Mouse (Mus musculus): Measurements from ENCODE around the gene Pdlim7.

Pdlim7 gene

DNA sequence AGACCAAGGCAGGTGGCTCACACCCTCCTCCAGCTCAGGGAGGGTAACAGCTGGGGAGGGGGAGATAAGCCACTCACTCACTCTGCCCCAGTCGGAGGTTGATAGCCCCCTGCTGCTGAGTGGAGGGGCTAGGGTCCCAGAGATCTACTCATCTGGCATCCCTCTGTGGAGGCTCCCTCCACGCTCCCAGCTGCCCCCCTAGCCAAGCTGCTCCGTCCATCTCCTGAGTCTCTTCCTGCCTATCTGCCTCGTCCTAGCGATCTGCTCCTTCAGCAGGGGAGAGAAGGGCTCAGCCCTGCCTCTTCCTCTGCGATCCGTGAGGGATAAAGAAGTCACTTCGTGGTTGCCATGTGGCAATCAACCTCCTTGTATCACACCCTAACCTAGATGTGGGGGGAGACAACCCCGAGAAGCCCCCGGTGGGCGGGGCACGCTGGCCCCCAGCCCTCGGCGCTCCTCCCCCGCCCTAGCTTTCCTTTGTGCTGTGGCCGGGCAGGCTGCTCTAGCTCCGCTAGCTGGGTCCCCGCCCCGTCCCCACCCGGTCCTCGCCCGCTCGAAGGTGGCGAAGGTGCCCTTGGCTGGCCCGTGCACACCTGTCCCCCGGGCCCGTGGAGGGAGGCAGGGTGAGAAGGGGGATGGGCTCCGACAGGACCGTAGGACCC lies 26.4 kb downstream of the Pdlim7 start:
- DNase-seq (ENCODE audit: extremely low read depth, low read depth) = no peak

DNA sequence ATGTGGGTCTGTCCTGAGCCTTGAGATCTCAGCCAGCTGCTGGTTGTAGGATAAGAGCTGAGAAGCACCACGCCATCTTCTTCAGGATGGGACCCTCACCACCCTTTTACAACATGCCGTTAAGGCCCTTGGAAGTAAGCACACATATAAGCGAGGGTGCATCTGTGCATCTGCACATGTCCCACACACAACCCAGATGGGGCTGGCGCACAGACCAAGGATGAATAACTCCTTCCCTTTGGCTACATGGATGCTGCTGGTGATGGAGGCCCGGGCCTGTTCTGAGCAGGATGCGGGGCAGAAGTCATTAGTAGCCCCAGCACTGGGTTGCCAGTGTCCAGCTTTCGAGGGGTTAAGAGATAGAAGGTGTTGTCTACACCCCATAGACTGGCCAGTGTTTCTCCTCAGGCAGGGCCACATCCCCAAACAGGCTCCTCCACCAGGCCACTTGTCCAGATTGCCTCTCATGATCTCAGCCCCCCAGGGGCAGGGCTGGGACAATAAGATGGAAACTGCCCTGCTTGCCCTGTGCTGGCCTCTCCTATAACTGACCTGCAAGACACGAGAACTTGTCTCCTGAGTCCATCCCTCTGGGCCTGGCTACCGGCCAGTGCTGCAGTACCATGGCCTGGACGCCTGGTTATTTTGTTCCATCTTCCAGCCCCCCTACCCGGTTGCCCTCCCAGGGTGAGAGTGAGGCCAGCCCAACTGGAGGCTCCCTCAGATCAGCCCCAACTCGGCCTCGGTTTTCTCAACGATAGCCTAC lies 27.3 kb downstream of the Pdlim7 start:
- DNase-seq (ENCODE audit: extremely low read depth, low read depth) = no peak

DNA sequence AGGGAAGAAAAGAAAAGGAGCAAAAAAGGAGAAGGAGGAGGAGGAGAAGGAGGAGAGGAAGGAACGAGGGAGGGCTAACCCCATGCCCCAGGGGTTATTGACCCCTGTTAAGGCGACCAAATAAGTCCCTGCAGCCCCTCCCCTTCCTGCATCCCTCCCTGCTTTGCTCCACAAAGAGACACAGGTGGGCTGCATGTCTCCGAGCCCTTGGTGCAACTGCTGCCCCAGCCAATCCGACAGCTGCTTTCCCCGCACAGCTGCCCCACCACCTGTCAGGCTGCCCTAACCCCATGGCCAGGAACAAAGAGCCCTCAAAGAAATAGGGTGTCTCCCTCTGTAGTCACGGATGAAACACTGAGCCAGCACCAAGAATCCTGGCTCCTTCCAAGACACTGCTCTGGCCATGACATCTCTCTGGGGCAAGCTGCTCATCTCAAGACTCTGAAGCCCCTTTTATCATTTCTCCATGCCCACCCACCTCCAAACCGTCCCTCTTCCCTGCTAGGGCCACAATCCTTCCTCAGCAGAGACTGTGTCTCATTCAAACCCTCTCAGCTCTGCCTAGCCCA lies 28.9 kb downstream of the Pdlim7 start:
- no peak for DNase-seq (ENCODE audit: extremely low read depth, low read depth)

DNA sequence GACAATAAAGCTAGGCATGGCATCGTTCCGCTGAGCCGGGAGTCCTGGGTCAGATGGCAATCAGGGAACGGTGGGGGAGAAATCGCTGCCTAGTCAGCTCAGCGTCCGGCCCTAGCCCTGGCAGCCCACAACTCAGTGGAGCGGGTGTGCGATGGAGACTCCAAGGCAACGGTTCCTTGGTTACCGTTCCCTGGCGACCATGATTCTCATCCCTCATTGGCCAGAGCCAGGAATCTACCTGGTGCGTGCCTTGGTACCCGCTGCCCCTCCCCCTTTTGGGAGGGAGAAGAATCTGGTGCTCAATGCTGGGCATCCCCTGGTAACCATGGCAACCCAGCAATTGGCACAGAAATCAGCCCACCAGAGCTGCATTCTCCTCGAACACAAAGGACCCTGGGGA lies 29.9 kb downstream of the Pdlim7 start:
- DNase-seq (ENCODE audit: extremely low read depth, low read depth) = no peak

DNA sequence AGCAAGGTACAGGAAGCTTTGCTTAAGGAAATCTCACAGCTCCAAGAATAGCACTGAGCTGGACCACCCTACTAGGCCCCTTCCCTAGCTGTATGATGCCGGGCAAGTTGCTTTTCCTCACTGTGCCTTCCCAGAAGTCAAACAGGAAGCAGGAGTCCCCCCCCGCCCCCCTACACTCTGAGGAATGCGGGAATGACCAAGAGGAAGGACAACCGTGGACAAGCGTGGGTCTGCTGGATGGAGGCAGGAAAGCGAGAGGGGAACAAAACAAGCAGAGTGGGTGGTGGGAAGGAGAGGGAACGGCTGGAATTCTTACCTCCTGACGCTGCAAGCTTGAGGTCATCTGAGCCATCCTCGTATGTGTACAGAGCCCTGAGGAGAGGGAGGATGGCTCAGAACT lies 30.4 kb downstream of the Pdlim7 start:
- no peak for DNase-seq (ENCODE audit: extremely low read depth, low read depth)

DNA sequence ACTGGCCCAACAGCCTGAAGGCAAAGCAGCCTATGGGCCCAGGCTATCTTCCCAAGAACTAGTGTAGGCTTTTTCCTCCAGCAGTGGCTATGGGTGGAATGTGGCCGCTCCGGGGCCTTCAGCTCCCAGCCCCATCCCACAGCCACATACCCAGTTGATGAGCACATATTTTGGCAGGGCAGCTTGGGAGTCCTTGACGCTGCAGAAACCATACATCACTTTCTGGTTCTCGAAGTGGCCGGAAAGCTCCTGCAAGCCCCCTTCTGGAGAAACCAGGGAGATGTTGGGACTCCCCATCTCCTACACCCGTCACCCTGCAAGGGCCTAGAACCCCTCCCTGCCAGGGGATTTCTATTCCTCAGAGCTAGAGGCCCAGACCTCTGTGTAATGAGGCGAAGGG lies 30.9 kb downstream of the Pdlim7 start:
- DNase-seq (ENCODE audit: extremely low read depth, low read depth) = no peak

DNA sequence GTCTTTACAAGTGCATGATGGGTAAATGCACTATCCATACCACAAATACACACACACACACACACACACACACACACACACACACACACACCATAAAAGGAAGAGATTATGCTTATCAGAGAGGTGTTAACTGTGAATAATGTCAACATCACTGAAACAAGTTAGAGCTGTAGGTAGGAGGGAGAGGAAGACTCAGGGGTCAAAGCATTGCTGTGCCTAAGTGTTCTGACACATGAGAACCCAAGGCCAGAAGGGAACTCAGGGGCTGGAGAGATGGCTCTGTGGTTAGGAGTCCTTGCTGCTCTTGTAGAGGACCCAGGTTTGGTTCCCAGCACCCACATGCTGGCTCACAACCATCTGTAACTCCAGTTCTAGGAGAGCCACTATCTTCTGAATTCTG lies 33.5 kb downstream of the Pdlim7 start:
- no peak for DNase-seq (ENCODE audit: extremely low read depth, low read depth)

DNA sequence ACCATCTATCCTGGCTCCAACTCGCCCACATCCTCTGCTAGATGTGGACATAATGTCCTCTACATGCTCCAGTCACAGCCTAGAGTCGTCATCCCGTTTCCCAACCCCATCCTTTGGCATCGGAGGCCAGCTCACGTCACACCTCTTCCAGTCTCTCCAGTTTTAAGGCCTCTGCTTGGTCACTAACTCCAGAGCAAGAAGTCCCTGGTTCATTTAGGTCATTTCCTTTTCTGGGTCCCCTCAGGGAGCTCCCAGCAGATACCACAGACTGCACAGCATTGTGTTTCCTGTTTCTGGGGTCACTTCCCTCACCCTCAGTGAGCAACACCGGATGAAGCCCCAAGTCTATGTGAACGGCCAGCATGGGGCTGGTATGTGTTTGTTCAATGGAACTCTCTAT lies 34.5 kb downstream of the Pdlim7 start:
- DNase-seq (ENCODE audit: extremely low read depth, low read depth) = no peak

DNA sequence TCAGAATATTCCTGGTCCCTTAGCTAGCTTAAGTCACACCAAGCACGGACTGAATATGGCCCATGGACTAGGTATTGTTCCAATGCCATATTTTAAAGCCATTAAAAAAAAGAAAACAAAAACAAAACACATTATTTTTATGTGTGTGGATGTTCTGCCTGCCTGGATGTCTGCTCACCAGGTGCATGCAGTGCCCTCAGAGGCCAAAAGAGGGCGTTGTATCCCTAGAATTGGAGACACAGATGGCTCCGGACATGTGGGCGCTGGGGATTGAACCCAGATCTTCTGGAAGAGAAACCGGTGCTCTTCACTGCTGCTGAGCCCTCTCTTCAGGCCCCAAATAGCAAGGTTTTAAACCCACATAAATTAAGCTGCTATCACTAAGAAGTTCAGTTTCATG lies 35.4 kb downstream of the Pdlim7 start:
- DNase-seq (ENCODE audit: extremely low read depth, low read depth) = no peak

DNA sequence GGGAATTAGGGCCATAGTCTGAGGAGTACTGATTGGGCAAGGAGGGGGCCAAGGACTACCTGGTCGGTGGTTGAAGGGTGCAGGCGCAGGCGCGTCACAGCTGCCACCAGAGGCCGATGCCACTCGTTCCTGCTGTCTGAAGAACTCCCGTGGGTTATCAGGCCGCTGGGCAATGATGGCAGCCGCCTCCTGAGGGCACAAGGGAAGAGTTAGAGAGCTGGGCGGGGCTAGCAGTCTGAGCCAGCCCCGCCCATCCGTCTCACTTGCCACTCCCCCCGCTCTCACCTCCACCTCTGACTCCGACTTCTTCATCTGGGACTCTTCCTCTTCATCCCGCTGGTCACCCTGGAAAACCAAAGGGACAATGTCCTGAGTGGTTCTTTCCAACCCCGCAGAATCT lies 36.0 kb downstream of the Pdlim7 start:
- DNase-seq (ENCODE audit: extremely low read depth, low read depth) = no peak

DNA sequence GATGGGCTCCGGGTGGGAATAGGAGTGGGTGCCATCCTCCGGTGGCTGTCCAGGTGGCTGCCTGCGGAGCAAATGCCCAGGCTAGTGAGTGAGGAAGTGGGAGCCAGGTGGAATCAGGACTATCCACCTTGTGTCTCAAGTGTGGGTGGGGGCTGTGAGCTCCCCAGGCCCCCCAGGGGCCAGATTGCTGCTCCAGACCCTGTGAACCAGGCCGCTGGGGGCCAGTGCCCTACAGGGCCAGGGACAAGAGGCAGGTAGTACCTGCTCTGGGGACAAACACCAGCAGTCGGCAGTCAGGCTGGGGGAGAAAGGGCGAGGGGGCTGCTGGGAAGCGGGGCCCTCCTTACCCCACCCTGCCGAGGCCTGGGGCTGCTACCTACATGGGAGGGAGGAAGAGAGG lies 37.2 kb downstream of the Pdlim7 start:
- no peak for DNase-seq (ENCODE audit: extremely low read depth, low read depth)

DNA sequence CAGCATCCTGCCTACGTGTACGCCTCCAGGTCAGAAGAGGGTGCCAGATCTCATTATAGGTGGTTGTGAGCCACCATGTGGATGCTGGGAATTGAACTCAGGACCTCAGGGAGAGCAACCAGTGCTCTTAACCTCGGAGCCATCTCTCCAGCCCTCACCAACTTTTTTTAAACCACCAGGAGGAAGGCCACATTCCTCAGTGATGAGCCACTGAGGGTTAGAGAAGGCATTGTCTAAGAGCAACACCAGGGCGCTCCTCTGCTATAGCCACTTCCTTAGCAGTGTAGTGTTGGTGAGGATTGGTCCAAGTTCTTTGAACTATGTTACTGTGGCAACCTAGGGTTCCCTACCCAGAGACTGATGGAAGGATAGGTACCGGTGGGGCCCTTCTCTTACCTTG lies 37.7 kb downstream of the Pdlim7 start:
- no peak for DNase-seq (ENCODE audit: extremely low read depth, low read depth)

DNA sequence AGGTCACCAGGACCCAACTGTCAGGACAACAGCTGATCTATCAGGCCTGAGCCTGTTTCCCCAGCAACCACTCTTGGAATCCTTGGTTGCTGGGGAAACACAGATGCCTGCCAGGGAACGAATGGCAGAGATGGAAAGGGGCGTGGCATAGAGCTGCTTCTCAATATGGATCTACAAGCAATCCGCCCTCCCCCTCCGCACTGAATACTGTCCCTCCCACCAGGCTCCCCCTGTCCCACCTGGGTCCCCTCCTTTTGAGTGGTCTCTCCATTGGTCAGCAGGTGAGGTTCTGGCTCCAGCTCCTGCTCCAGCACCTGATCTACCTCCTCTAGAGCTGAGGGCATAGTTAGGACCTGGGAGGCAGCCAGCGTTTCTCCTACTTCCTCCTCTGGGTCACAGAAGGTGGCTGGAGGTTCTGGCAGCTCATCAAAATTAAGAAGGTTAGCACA lies 38.8 kb downstream of the Pdlim7 start:
- DNase-seq (ENCODE audit: extremely low read depth, low read depth) = peak; percentile 63

DNA sequence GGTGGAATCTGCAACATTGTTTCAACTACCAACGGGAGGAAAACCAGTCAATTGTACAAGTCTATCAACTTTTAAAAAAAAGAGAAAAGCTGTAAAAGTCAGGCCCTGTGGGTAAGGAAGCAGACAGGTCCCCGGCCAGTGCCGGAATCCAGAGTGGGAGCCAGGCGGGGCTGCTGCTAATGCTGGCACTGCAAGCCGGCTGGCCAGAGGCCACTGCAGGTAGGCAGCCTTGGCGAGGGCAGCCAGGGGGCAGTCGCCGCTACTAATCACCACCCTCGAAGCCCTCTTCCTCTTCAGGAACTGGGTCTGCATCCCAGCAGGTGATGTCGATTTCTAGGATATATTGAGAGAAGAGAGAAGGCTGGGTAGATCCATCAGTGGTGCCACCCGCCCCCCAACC lies 39.5 kb downstream of the Pdlim7 start:
- no peak for DNase-seq (ENCODE audit: extremely low read depth, low read depth)

DNA sequence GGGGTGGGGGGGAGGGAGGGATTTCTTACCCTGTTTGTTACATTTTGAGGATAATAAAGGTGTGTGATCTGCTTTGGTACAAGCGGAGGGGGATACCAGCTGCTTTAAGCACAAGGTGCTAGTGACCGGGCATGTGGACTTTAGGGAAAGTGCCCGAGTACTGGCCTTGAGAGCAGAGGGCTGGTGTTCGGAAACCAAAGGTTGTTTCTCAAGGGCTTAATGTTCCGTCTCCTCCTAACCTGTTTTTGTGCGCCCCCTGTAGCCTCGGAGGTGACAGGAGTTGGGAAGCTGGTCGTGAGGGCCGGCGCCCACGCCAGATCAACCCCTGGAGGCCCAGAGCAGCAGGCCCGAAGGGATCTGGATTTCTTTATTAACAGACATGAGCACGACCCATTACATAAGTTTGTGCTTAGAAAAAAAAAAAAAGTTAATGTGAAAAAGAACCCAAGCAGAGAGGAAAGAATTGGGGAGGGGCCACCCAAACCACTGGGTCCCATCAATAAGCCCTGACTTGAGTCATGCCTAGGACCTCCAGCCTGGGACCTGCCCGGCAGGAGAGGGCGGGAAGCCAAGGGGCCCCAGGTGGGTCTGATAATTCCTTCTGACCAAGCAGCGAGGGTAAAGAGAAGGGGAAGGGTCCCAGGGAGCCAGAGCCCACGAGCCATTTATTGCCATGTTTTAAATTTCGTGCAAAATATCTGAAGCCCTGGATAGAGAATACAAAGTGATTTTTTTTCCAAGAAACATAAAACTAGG lies 40.2 kb downstream of the Pdlim7 start:
- no peak for DNase-seq (ENCODE audit: extremely low read depth, low read depth)

DNA sequence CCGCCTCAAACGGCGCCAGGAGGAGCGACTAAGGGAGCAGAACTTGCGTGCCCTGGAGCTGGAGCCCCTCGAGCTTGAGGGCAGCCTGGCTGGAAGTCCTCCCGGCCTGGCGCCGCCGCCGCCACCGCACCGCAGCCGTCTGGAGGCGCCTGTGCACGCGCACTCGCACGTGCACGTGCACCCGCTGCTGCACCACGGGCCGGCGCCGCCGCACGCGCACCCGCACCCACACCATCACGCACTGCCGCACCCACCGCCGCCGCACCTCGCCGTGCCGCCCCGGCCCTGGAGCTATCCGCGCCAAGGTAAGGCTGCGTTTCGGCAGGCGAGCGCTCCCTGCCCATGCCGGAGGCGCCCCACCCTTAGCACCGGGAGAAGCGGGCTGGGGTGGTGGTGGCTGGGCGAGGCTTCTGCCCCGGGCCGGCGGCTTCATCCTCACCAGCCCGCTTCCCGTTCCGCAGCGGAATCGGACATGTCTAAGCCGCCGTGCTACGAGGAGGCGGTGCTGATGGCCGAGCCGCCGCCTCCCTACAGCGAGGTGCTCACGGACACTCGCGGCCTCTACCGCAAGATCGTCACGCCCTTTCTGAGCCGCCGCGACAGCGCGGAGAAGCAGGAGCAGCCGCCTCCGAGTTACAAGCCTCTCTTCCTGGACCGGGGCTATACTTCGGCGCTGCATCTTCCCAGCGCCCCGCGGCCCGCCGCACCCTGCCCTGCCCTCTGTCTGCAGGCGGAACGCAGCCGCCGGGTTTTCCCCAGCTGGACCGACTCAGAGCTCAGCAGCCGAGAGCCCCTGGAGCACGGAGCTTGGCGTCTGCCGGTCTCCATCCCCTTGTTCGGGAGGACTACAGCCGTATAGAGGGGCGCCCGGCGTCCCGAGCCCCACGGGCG lies 41.1 kb downstream of the Pdlim7 start:
- DNase-seq (ENCODE audit: extremely low read depth, low read depth) = no peak

DNA sequence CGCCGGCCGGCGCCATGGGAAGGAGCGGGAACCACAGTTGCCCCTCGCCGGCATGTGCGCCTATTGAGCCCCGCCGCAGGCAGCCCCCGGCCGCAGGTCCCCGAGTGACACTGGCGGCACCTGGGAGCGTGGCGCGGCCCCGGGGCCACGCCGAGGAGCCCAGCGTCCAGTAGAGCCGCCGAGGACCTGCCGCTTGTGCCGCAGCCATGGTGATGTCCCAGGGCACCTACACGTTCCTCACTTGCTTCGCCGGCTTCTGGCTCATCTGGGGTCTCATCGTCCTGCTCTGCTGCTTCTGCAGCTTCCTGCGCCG lies 41.7 kb downstream of the Pdlim7 start:
- DNase-seq (ENCODE audit: extremely low read depth, low read depth) = no peak

DNA sequence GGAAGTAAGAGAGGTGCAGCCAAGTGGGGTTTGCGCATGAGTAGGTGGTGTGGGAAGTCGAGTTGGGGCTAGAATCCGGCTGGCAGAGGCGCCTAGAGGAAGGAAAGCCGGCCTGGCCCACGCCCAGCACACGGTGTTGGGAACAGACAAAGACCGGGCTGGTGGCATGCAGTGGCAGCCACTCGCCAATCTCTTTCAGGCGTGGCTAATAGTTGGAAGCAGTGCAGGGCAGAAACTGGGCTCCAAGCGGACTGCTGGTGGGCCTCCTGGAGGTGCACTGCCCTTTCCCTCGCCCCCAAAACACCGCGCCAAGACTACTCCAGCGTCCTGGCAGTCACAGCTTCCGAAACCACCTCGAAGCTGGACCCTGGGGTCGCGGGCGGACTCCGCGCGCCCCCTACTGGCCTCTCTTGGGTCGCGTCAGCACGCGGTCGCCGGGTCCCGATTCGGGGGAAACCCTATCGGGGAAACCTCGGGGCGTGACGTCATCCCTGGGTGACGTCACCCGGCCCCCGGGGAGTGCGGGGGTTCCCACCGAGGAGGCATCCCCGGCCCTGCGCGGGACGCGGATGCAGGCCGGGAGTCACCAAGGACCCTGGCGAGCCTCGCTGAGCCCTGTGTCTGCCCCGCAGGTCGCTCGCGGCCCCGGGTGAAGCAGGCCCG lies 42.2 kb downstream of the Pdlim7 start:
- peak; percentile 61 for DNase-seq (ENCODE audit: extremely low read depth, low read depth)

DNA sequence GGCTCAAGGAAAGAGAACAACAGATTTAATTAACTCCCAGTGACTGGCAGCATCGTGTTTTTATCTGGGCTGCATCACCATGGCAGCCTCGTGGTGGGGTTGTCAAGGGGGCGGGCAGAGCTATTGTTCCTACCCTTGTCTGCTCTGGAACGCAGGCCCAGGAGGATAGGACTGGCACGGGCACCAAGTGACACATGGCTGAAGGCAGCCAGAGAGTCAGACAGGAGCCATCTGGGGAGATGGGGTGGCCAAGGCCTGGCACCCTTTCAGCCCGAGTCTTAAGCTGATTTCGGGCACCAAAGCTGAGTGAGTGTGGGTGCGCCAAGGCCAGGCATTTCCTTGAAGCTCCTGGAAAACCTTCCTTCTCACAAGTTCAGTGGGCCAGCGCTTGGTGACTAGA lies 43.1 kb downstream of the Pdlim7 start:
- DNase-seq (ENCODE audit: extremely low read depth, low read depth) = no peak

DNA sequence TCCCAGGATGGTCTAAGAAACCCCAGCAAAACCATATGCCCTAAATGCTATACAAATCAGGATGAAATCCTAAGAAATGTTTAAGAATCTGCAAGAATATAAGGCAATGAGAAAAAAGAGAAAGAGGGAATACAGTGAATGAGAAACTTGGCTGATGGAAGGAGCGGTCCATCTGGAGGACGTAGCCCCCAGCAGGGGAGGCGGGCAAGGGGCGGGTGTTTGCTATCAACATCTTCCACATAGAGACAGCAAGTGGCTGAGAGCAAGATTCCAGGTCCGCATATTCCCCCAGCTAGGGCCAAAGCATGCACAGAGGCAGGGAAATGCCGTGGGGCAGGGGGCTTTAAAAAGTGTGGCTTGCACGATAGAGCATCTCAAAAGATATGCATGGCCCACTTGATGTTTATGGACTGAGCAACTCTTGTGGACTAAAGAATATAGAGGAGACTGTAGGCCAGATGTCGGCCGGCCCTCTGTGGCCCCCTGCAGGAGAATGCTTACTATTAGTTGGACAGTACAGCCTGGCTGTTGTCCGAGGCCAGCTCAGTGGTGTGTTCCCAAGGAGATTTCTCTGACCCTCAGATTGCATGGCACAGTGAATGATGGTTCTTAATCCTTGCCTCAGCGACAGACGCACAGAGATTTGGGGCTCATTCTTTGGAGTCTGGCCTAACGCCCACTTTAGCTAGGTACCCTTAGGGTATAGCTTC lies 44.5 kb downstream of the Pdlim7 start:
- DNase-seq (ENCODE audit: extremely low read depth, low read depth) = no peak

Measured in MEL-GATA-1-ER (cell line).